In genomic region chr10:107122744-107123528, GRCm38 (mm10) we compare ENCODE assay signal across 8 mouse cellular contexts. TPM values are rescaled to one million over a fixed set of nuclear protein-coding genes. Genes with fewer than 3 reads are reported as not detected.
DNase-seq lines count a peak whose midpoint lies in the region; ATAC-seq lines count a peak whose summit lies in the region.

No protein-coding gene starts in this region.

- H3K4me2 ChIP-seq in kidney, embryonic 15.5 days, result peak overlapping the region; percentile 67
- H3K4me2 ChIP-seq in embryonic facial prominence, embryonic 13.5 days, result peak overlapping the region; percentile 76
- H3K4me2 ChIP-seq in hindbrain, embryonic 15.5 days, result peak overlapping the region; percentile 52
- peak overlapping the region; percentile 55 for H3K4me2 ChIP-seq in midbrain, embryonic 16.5 days (ENCODE audit: low read length)

- 12% methylated on average over 9 of the region's 9 CpGs for WGBS in kidney, embryonic 15.5 days
- WGBS in embryonic facial prominence, embryonic 13.5 days, result 9% methylated on average over 9 of the region's 9 CpGs
- 15% methylated on average over 9 of the region's 9 CpGs for WGBS in hindbrain, embryonic 15.5 days
- WGBS in midbrain, embryonic 16.5 days, result 7% methylated on average over 9 of the region's 9 CpGs

- peaks cover 8% of the 10 kb centered on the region for H3K4me1 ChIP-seq in kidney, embryonic 15.5 days
- H3K4me1 ChIP-seq in embryonic facial prominence, embryonic 13.5 days, result peaks cover 11% of the 10 kb centered on the region; the same call in 1 of the 2 replicates
- H3K4me1 ChIP-seq in hindbrain, embryonic 15.5 days (replicated peaks), result peaks cover 3% of the 10 kb centered on the region
- H3K4me1 ChIP-seq in midbrain, embryonic 16.5 days (ENCODE audit: control insufficient read depth, insufficient read depth, low read length), result no peaks in the 10 kb centered on the region; the same call in 1 of the 2 replicates

- H3K9ac ChIP-seq in kidney, embryonic 15.5 days, result peak overlapping the region; percentile 48
- peak overlapping the region; percentile 77 for H3K9ac ChIP-seq in embryonic facial prominence, embryonic 13.5 days
- no peak overlapping the region for H3K9ac ChIP-seq in hindbrain, embryonic 15.5 days
- 0 out of 2 replicates have a peak overlapping the region, but pooled peaks have one; percentile 27 for H3K9ac ChIP-seq in midbrain, embryonic 16.5 days (ENCODE audit: low read depth, low read length)

- H3K36me3 ChIP-seq in kidney, embryonic 15.5 days, result no peaks in the 10 kb centered on the region
- no peaks in the 10 kb centered on the region for H3K36me3 ChIP-seq in embryonic facial prominence, embryonic 13.5 days
- no peaks in the 10 kb centered on the region for H3K36me3 ChIP-seq in hindbrain, embryonic 15.5 days
- H3K36me3 ChIP-seq in midbrain, embryonic 16.5 days (ENCODE audit: control insufficient read depth, insufficient read depth, low read length), result no peaks in the 10 kb centered on the region

- no peak; the same call in 1 of the 2 replicates for ATAC-seq in kidney, embryonic 15.5 days (replicated peaks; ENCODE audit: low FRiP score)
- no peak for ATAC-seq in embryonic facial prominence, embryonic 13.5 days (ENCODE audit: insufficient number of reproducible peaks, insufficient read depth, low FRiP score, low TSS enrichment, low read depth)
- peak; percentile 56; the same call in 1 of the 2 replicates for ATAC-seq in hindbrain, embryonic 15.5 days (ENCODE audit: low FRiP score, low read depth)
- peak; percentile 56 for ATAC-seq in midbrain, embryonic 16.5 days

- H3K4me3 ChIP-seq in kidney, embryonic 15.5 days (replicated peaks), result peak overlapping the region; percentile 52
- peak overlapping the region; percentile 61 for H3K4me3 ChIP-seq in embryonic facial prominence, embryonic 13.5 days
- H3K4me3 ChIP-seq in hindbrain, embryonic 15.5 days, result peak overlapping the region; percentile 33
- H3K4me3 ChIP-seq in midbrain, embryonic 16.5 days (ENCODE audit: low read depth, low read length), result peak overlapping the region; percentile 32

- no peak overlapping the region for H3K27ac ChIP-seq in kidney, embryonic 15.5 days
- 0 out of 2 replicates have a peak overlapping the region, but pooled peaks have one; percentile 33 for H3K27ac ChIP-seq in embryonic facial prominence, embryonic 13.5 days
- H3K27ac ChIP-seq in hindbrain, embryonic 15.5 days (replicated peaks), result no peak overlapping the region
- H3K27ac ChIP-seq in midbrain, embryonic 16.5 days (ENCODE audit: low read length), result no peak overlapping the region

- intact Hi-C loops in gastrocnemius, postnatal 36 days (cut with DNase I), result no loop called here

- H3K9me3 ChIP-seq in kidney, embryonic 15.5 days (replicated peaks), result no peaks in the 10 kb centered on the region
- H3K9me3 ChIP-seq in embryonic facial prominence, embryonic 13.5 days, result no peaks in the 10 kb centered on the region
- no peaks in the 10 kb centered on the region for H3K9me3 ChIP-seq in hindbrain, embryonic 15.5 days
- H3K9me3 ChIP-seq in midbrain, embryonic 16.5 days (replicated peaks; ENCODE audit: control insufficient read depth, low read length, poor library complexity, severe bottlenecking), result no peaks in the 10 kb centered on the region

- no peak for DNase-seq in kidney, postnatal 4 days
- DNase-seq in gastrocnemius, postnatal 36 days, result no peak
- DNase-seq in frontal cortex, postnatal 36 days (ENCODE audit: low spot score in 2 of 2), result no peak
- DNase-seq in kidney, adult 8-10 months, result no peak

- H3K27me3 ChIP-seq in kidney, embryonic 15.5 days, result no peaks in the 10 kb centered on the region
- no peaks in the 10 kb centered on the region for H3K27me3 ChIP-seq in embryonic facial prominence, embryonic 13.5 days
- no peaks in the 10 kb centered on the region; the same call in 1 of the 2 replicates for H3K27me3 ChIP-seq in hindbrain, embryonic 15.5 days
- no peaks in the 10 kb centered on the region for H3K27me3 ChIP-seq in midbrain, embryonic 16.5 days (ENCODE audit: control insufficient read depth, insufficient read depth, low read depth, low read length)

RNA-seq across cellular contexts. Expression of gene Acss3, which starts 0.5 kb away (rescaled TPM):
- 2.6 and 2.9 TPM in 2 replicates for polyA plus RNA-seq in kidney, embryonic 15.5 days (2015; fragmentation: Nextera tagmentation; extraction: Ambion mirVana)
- 4.4 TPM in 2 replicates for polyA plus RNA-seq in embryonic facial prominence, embryonic 13.5 days (2015; fragmentation: Nextera tagmentation; extraction: Ambion mirVana)
- polyA plus RNA-seq in hindbrain, embryonic 15.5 days (2015; fragmentation: Nextera tagmentation; extraction: Ambion mirVana), result 1.4 and 1.5 TPM in 2 replicates
- 0.63 and 1.0 TPM in 2 replicates for polyA plus RNA-seq in midbrain, embryonic 16.5 days (2015; fragmentation: Nextera tagmentation; extraction: Ambion mirVana)
- 1 to 10 TPM; 5.6 to 5.8 TPM for total RNA-seq in gastrocnemius, postnatal 36 days (2021)

Comparison
In these comparisons a context has a peak if more than half of its experiments do, and no peak if none do; other contexts are left out.
1. ATAC-seq: peak in hindbrain, embryonic 15.5 days (single experiment) and midbrain, embryonic 16.5 days (single experiment); none in kidney, embryonic 15.5 days (single experiment) and embryonic facial prominence, embryonic 13.5 days (single experiment).
2. Peak in every context shown above with its lines, with median percentiles within 50 percentile points of each other: H3K4me2 ChIP-seq and H3K4me3 ChIP-seq.